Mouse (Mus musculus): ENCODE results near the gene Dnah8. TPM values are rescaled to one million over a fixed set of nuclear protein-coding genes. Genes with fewer than 3 reads are reported as not detected.
A peak's percentile ranks its signal among the peaks of the same experiment; 100 is the strongest.

Dnah8 gene
- polyA plus RNA-seq, 1 experiment from 2014 or later, result 2.4 TPM

GRCm38 (mm10) chr17:30638996-30639395 lies 14.8 kb downstream of the Dnah8 start:
- ATAC-seq (ENCODE audit: insufficient number of reproducible peaks, insufficient read depth, low FRiP score, low read depth), result no peak
- 62% methylated on average over 2 of the region's 2 CpGs for WGBS

DNA sequence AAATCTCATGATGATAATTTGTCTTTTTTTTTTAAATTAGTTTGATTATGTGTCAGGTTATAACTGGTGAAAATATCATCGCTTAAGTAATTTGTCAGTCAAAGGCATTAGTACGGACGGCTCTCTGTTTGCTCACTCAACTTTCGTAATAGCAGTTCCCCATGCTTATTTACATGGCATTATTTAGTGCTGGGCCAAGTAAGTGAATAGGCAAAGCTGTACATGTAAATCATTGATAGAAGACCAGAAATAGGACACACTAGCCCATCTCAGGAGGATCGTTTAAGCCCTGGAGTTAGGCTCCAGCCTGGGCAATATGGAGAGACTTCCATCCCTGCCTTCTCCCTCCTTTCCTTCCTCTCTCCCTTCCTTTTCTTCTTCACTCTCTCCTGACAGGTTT lies 16.7 kb downstream of the Dnah8 start:
- WGBS, result 91% methylated on average over 5 of the region's 5 CpGs
- Histone ChIP-seq H3K36me3 (ENCODE audit: control insufficient read depth, insufficient read depth, low read length) (no peaks in the 10 kb centered on the region), H3K27me3 (ENCODE audit: control insufficient read depth, insufficient read depth, low read length) (no peaks in the 10 kb centered on the region), H3K4me3 (ENCODE audit: control insufficient read depth in 1 of 2, insufficient read depth in 1 of 2, low read depth in 1 of 2, low read length in 2 of 2) (no peak overlapping the region), H3K27ac (replicated peaks in 1 of 2; ENCODE audit: control insufficient read depth in 1 of 2, insufficient read depth in 1 of 2, low read depth in 2 of 2, low read length in 2 of 2) (no peak overlapping the region), H3K9ac (ENCODE audit: low read length) (no peak overlapping the region), H3K4me1 (ENCODE audit: control insufficient read depth in 2 of 2, insufficient read depth in 2 of 2, low read length in 2 of 2) (no peaks in the 10 kb centered on the region), H3K9me3 (ENCODE audit: control insufficient read depth, low read length) (no peaks in the 10 kb centered on the region), H3K4me2 (ENCODE audit: low read length) (no peak overlapping the region)
- no peak for ATAC-seq (ENCODE audit: insufficient number of reproducible peaks, insufficient read depth, low FRiP score, low read depth)

More at GRCm38 (mm10) chr17:30638996-30639395, 14.8 kb downstream of the Dnah8 start:
- Histone ChIP-seq H3K36me3 (ENCODE audit: control insufficient read depth, insufficient read depth, low read length) (no peaks in the 10 kb centered on the region), H3K27me3 (ENCODE audit: control insufficient read depth, insufficient read depth, low read length) (no peaks in the 10 kb centered on the region), H3K4me1 (ENCODE audit: control insufficient read depth in 2 of 2, insufficient read depth in 2 of 2, low read length in 2 of 2) (0 out of 4 replicates have a peak, but pooled peaks cover 0 to 5% of the 10 kb centered on the region in 2 experiments), H3K27ac (replicated peaks in 1 of 2; ENCODE audit: control insufficient read depth in 1 of 2, insufficient read depth in 1 of 2, low read depth in 2 of 2, low read length in 2 of 2) (no peak overlapping the region), H3K4me2 (ENCODE audit: low read length) (no peak overlapping the region), H3K9me3 (ENCODE audit: control insufficient read depth, low read length) (no peaks in the 10 kb centered on the region), H3K9ac (ENCODE audit: low read length) (no peak overlapping the region), H3K4me3 (ENCODE audit: control insufficient read depth in 1 of 2, insufficient read depth in 1 of 2, low read depth in 1 of 2, low read length in 2 of 2) (no peak overlapping the region)

DNA sequence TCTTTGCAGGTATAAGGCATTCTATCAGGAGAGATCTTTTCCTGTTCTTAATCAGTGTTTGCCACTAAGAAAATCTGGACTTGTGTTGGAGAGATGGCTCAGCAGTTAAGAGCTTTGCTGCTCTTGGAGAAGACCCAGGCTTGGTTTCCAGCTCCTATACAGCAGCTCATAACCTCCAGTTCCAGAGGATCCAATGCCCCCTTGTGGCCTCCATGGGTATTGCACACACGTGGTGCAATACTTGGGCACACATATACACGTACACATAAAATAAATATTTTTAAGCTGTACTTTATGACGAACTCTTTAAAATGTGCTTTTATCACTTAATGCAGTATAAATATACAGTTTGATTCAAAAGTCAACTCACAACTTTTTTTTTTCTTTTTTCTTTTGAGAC lies 24.6 kb downstream of the Dnah8 start:
- Histone ChIP-seq H3K4me3 (ENCODE audit: control insufficient read depth in 1 of 2, insufficient read depth in 1 of 2, low read depth in 1 of 2, low read length in 2 of 2) (no peak overlapping the region), H3K4me1 (ENCODE audit: control insufficient read depth in 2 of 2, insufficient read depth in 2 of 2, low read length in 2 of 2) (no peaks in the 10 kb centered on the region), H3K36me3 (ENCODE audit: control insufficient read depth, insufficient read depth, low read length) (no peaks in the 10 kb centered on the region), H3K9me3 (ENCODE audit: control insufficient read depth, low read length) (peaks cover 9% of the 10 kb centered on the region), H3K27ac (replicated peaks in 1 of 2; ENCODE audit: control insufficient read depth in 1 of 2, insufficient read depth in 1 of 2, low read depth in 2 of 2, low read length in 2 of 2) (no peak overlapping the region), H3K27me3 (ENCODE audit: control insufficient read depth, insufficient read depth, low read length) (no peaks in the 10 kb centered on the region), H3K4me2 (ENCODE audit: low read length) (no peak overlapping the region), H3K9ac (ENCODE audit: low read length) (no peak overlapping the region)
- no peak for ATAC-seq (ENCODE audit: insufficient number of reproducible peaks, insufficient read depth, low FRiP score, low read depth)
- 91% methylated on average over 3 of the region's 3 CpGs for WGBS

GRCm38 (mm10) chr17:30653010-30653409 lies 28.9 kb downstream of the Dnah8 start:
- no peaks in the 10 kb centered on the region for H3K36me3 ChIP-seq (ENCODE audit: control insufficient read depth, insufficient read depth, low read length)
- peaks cover 9% of the 10 kb centered on the region for H3K9me3 ChIP-seq (ENCODE audit: control insufficient read depth, low read length)
- no peak overlapping the region for H3K4me2 ChIP-seq (ENCODE audit: low read length)
- no peak for ATAC-seq (ENCODE audit: insufficient number of reproducible peaks, insufficient read depth, low FRiP score, low read depth)
- no peaks in the 10 kb centered on the region for H3K27me3 ChIP-seq (ENCODE audit: control insufficient read depth, insufficient read depth, low read length)
- no peak overlapping the region for H3K27ac ChIP-seq (replicated peaks in 1 of 2; ENCODE audit: control insufficient read depth in 1 of 2, insufficient read depth in 1 of 2, low read depth in 2 of 2, low read length in 2 of 2)
- H3K4me3 ChIP-seq (ENCODE audit: control insufficient read depth in 1 of 2, insufficient read depth in 1 of 2, low read depth in 1 of 2, low read length in 2 of 2), result no peak overlapping the region
- no peak overlapping the region for H3K9ac ChIP-seq (ENCODE audit: low read length)
- no peaks in the 10 kb centered on the region; a peak in 1 of 4 replicates for H3K4me1 ChIP-seq (ENCODE audit: control insufficient read depth in 2 of 2, insufficient read depth in 2 of 2, low read length in 2 of 2)
- 96% methylated on average over 6 of the region's 6 CpGs for WGBS

- Histone ChIP-seq H3K27ac (replicated peaks in 1 of 2; ENCODE audit: control insufficient read depth in 1 of 2, insufficient read depth in 1 of 2, low read depth in 2 of 2, low read length in 2 of 2) (peak overlapping the region; percentile 14 to 45), H3K4me3 (ENCODE audit: control insufficient read depth in 1 of 2, insufficient read depth in 1 of 2, low read depth in 1 of 2, low read length in 2 of 2) (peak overlapping the region; percentile 42 to 43), H3K4me2 (ENCODE audit: low read length) (peak overlapping the region; percentile 66), H3K9ac (ENCODE audit: low read length) (peak overlapping the region; percentile 67), H3K27me3 (ENCODE audit: control insufficient read depth, insufficient read depth, low read length) (no peaks in the 10 kb centered on the region), H3K36me3 (ENCODE audit: control insufficient read depth, insufficient read depth, low read length) (no peaks in the 10 kb centered on the region), H3K4me1 (ENCODE audit: control insufficient read depth in 2 of 2, insufficient read depth in 2 of 2, low read length in 2 of 2) (no peaks in the 10 kb centered on the region; a peak in 1 of 4 replicates), H3K9me3 (ENCODE audit: control insufficient read depth, low read length) (peaks cover 4% of the 10 kb centered on the region; the same call in 1 of the 2 replicates)
- ATAC-seq (ENCODE audit: insufficient number of reproducible peaks, insufficient read depth, low FRiP score, low read depth), result no peak
- WGBS, result 54% methylated on average over 8 of the region's 8 CpGs
Measured at GRCm38 (mm10) chr17:30657530-30658151, 33.5 kb downstream of the Dnah8 start.

- no peaks in the 10 kb centered on the region for H3K27me3 ChIP-seq (ENCODE audit: control insufficient read depth, insufficient read depth, low read length)
- H3K9me3 ChIP-seq (ENCODE audit: control insufficient read depth, low read length), result no peaks in the 10 kb centered on the region
- H3K4me2 ChIP-seq (ENCODE audit: low read length), result peak overlapping the region; percentile 66
- H3K27ac ChIP-seq (replicated peaks in 1 of 2; ENCODE audit: control insufficient read depth in 1 of 2, insufficient read depth in 1 of 2, low read depth in 2 of 2, low read length in 2 of 2), result peak overlapping the region; percentile 14 to 45
- 17% methylated on average over 13 of the region's 13 CpGs for WGBS
- peak overlapping the region; percentile 67 for H3K9ac ChIP-seq (ENCODE audit: low read length)
- H3K36me3 ChIP-seq (ENCODE audit: control insufficient read depth, insufficient read depth, low read length), result no peaks in the 10 kb centered on the region
- ATAC-seq (ENCODE audit: insufficient number of reproducible peaks, insufficient read depth, low FRiP score, low read depth), result peak; percentile 39; the same call in 1 of the 2 replicates
- no peaks in the 10 kb centered on the region; a peak in 1 of 4 replicates for H3K4me1 ChIP-seq (ENCODE audit: control insufficient read depth in 2 of 2, insufficient read depth in 2 of 2, low read length in 2 of 2)
- peak overlapping the region; percentile 42 to 43 for H3K4me3 ChIP-seq (ENCODE audit: control insufficient read depth in 1 of 2, insufficient read depth in 1 of 2, low read depth in 1 of 2, low read length in 2 of 2)
Measured at GRCm38 (mm10) chr17:30658152-30658544, 34.0 kb downstream of the Dnah8 start.

- Histone ChIP-seq H3K4me3 (ENCODE audit: control insufficient read depth in 1 of 2, insufficient read depth in 1 of 2, low read depth in 1 of 2, low read length in 2 of 2) (no peak overlapping the region), H3K4me1 (ENCODE audit: control insufficient read depth in 2 of 2, insufficient read depth in 2 of 2, low read length in 2 of 2) (no peaks in the 10 kb centered on the region; a peak in 1 of 4 replicates), H3K36me3 (ENCODE audit: control insufficient read depth, insufficient read depth, low read length) (no peaks in the 10 kb centered on the region), H3K9ac (ENCODE audit: low read length) (no peak overlapping the region), H3K27me3 (ENCODE audit: control insufficient read depth, insufficient read depth, low read length) (no peaks in the 10 kb centered on the region), H3K4me2 (ENCODE audit: low read length) (no peak overlapping the region), H3K9me3 (ENCODE audit: control insufficient read depth, low read length) (peaks cover 5% of the 10 kb centered on the region; the same call in 1 of the 2 replicates), H3K27ac (replicated peaks in 1 of 2; ENCODE audit: control insufficient read depth in 1 of 2, insufficient read depth in 1 of 2, low read depth in 2 of 2, low read length in 2 of 2) (no peak overlapping the region)
- WGBS, result 71% methylated on average over 8 of the region's 8 CpGs
- no peak for ATAC-seq (ENCODE audit: insufficient number of reproducible peaks, insufficient read depth, low FRiP score, low read depth)
Measured at GRCm38 (mm10) chr17:30662131-30662530, 38.0 kb downstream of the Dnah8 start.

DNA sequence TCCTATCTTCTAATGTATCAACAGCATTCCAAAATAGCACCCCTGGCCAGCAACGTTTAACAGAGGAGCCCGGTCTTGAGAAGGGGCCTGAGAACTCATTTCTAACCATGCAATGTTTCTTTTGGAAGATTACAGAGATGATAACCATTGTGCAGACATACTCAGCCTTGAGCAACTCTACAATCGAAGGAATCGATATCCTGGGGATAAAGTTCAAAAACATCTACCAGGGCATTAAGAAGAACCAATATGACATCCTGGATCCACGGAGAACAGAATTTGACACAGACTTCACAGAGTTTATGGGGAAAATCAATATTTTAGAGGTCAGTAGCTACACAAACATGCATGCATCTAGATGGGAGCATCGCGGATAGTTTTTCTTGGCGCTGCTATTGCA lies 39.0 kb downstream of the Dnah8 start:
- Histone ChIP-seq H3K9me3 (ENCODE audit: control insufficient read depth, low read length) (peaks cover 5% of the 10 kb centered on the region; the same call in 1 of the 2 replicates), H3K9ac (ENCODE audit: low read length) (no peak overlapping the region), H3K4me1 (ENCODE audit: control insufficient read depth in 2 of 2, insufficient read depth in 2 of 2, low read length in 2 of 2) (no peaks in the 10 kb centered on the region), H3K36me3 (ENCODE audit: control insufficient read depth, insufficient read depth, low read length) (no peaks in the 10 kb centered on the region), H3K4me2 (ENCODE audit: low read length) (no peak overlapping the region), H3K27ac (replicated peaks in 1 of 2; ENCODE audit: control insufficient read depth in 1 of 2, insufficient read depth in 1 of 2, low read depth in 2 of 2, low read length in 2 of 2) (no peak overlapping the region), H3K4me3 (ENCODE audit: control insufficient read depth in 1 of 2, insufficient read depth in 1 of 2, low read depth in 1 of 2, low read length in 2 of 2) (no peak overlapping the region), H3K27me3 (ENCODE audit: control insufficient read depth, insufficient read depth, low read length) (no peaks in the 10 kb centered on the region)
- WGBS, result 84% methylated on average over 8 of the region's 8 CpGs
- no peak for ATAC-seq (ENCODE audit: insufficient number of reproducible peaks, insufficient read depth, low FRiP score, low read depth)
